Mouse (Mus musculus) T-helper 1 cell (primary cell): ENCODE measurements around the gene Tmprss6.

ENCODE experiments used
- in situ Hi-C: fragments of 300-600 bp; cut with MboI, MseI; formaldehyde crosslinking; loops from one replicate; pipeline ENCODE4 v1.15.1; 2025; ENCODE audit warnings: high pct_unique_total_duplicates

Tmprss6 gene

GRCm38 (mm10) chr15:78483311-78483710 is 14.9 kb upstream of the Tmprss6 start:
- in situ Hi-C loops, result loop anchor here (5.0 kb wide), 1 partner anchor 36 kb away; no protein-coding TSS in a partner anchor

GRCm38 (mm10) chr15:78482518-78482917 is 14.1 kb upstream of the Tmprss6 start:
- in situ Hi-C loops, result loop anchor here (5.0 kb wide), 1 partner anchor 35 kb away; no protein-coding TSS in a partner anchor

GRCm38 (mm10) chr15:78481448-78482000 is 13.1 kb upstream of the Tmprss6 start:
- in situ Hi-C loops, result loop anchor here (5.0 kb wide), 1 partner anchor 34 kb away; no protein-coding TSS in a partner anchor

- in situ Hi-C loops, result loop anchor here (5.0 kb wide), 1 partner anchor 34 kb away; no protein-coding TSS in a partner anchor
Observed at GRCm38 (mm10) chr15:78480991-78481390, 12.6 kb upstream of the Tmprss6 start.

- in situ Hi-C loops, result loop anchor here (5.0 kb wide), 1 partner anchor 33 kb away; no protein-coding TSS in a partner anchor
Observed at GRCm38 (mm10) chr15:78480111-78480510, 11.7 kb upstream of the Tmprss6 start.

GRCm38 (mm10) chr15:78479470-78479869 is 11.0 kb upstream of the Tmprss6 start:
- in situ Hi-C loops, result no loop called here

- in situ Hi-C loops, result no loop called here
Observed at GRCm38 (mm10) chr15:78478073-78478472, 9.6 kb upstream of the Tmprss6 start.

GRCm38 (mm10) chr15:78476878-78477277 is 8.4 kb upstream of the Tmprss6 start:
- in situ Hi-C loops, result no loop called here

GRCm38 (mm10) chr15:78475604-78476031 is 7.2 kb upstream of the Tmprss6 start:
- in situ Hi-C loops, result no loop called here

GRCm38 (mm10) chr15:78473442-78473841 is 5.0 kb upstream of the Tmprss6 start:
- in situ Hi-C loops, result no loop called here

- in situ Hi-C loops, result no loop called here
Observed at GRCm38 (mm10) chr15:78471902-78472301, 3.5 kb upstream of the Tmprss6 start.

GRCm38 (mm10) chr15:78470495-78471276 is 2.3 kb upstream of the Tmprss6 start:
- in situ Hi-C loops, result no loop called here

- in situ Hi-C loops, result no loop called here
Observed at GRCm38 (mm10) chr15:78467570-78467969, 864 bp downstream of the Tmprss6 start.

GRCm38 (mm10) chr15:78466809-78467208 is 1.6 kb downstream of the Tmprss6 start:
- in situ Hi-C loops, result no loop called here

- in situ Hi-C loops, result no loop called here
Observed at GRCm38 (mm10) chr15:78462981-78463380, 5.5 kb downstream of the Tmprss6 start.

GRCm38 (mm10) chr15:78457193-78457592 is 11.2 kb downstream of the Tmprss6 start:
- in situ Hi-C loops, result no loop called here

GRCm38 (mm10) chr15:78456051-78456450 is 12.4 kb downstream of the Tmprss6 start:
- in situ Hi-C loops, result no loop called here

GRCm38 (mm10) chr15:78455168-78455567 is 13.3 kb downstream of the Tmprss6 start:
- in situ Hi-C loops, result no loop called here

GRCm38 (mm10) chr15:78452929-78453328 is 15.5 kb downstream of the Tmprss6 start:
- in situ Hi-C loops, result no loop called here

- in situ Hi-C loops, result no loop called here
Observed at GRCm38 (mm10) chr15:78451201-78451600, 17.2 kb downstream of the Tmprss6 start.

- in situ Hi-C loops, result no loop called here
Observed at GRCm38 (mm10) chr15:78450419-78450768, 18.0 kb downstream of the Tmprss6 start.

GRCm38 (mm10) chr15:78449694-78450418 is 18.6 kb downstream of the Tmprss6 start:
- in situ Hi-C loops, result loop anchor here (5.0 kb wide), 2 partner anchors 32 to 87 kb away; no protein-coding TSS in a partner anchor
